Mouse (Mus musculus): ENCODE measurements around the gene Gm20431.

DNA sequence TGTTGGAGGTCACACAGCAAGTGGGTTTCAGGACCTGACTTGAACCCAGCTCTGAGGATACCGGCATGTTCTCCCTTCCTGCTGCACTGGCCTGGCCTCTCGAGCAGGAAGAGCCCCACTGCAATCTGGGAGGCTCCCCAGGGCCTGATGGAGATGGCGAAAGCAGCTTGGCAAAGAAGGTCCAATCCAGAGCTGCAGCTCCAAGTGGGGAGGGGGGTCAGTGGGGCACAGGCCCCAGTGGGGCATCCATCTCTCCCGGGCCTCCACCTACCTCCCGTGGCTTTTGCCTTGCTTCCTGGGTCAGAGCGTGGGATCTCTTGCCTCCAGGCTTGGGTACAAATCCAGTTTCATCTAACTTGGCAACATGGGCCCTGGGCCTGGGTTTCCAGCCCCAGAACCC, 40.8 kb upstream of the Gm20431 start:
- TF ChIP-seq CTCF (conservative IDR thresholded peaks at IDR 0.05; ENCODE audit: low read length) = no peak
- TF ChIP-seq NANOG (IDR thresholded peaks at IDR 0.05; ENCODE audit: borderline replicate concordance, low read length) = no peak
- no peak for TF ChIP-seq POU5F1 (IDR thresholded peaks at IDR 0.05; ENCODE audit: borderline replicate concordance, low read length)
